ENCODE assay signal across 22 mouse cellular contexts in the genomic region with DNA sequence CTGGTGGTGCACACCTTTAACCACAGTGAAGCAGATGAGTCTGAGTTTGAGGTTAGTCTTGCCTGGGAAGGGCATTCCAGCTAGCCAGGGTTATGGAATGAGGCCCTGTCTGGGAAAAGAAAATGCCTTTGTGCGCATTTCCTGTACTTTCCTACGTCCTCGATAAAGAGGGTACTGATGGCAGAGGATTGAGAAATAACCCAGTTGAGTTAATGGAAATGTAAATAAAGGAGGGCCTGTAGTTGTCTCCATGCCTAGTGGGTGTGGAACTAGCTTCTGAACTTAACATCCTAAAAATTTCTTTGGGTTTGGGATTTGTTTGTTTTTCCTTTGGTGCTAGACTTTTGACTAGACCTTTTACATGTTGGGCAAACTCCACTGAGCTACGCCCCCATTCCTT. TPM values are rescaled to one million over a fixed set of nuclear protein-coding genes. Genes with fewer than 3 reads are reported as not detected.
DNase-seq lines count a peak whose midpoint lies in the region; ATAC-seq and TF ChIP-seq lines count a peak whose summit lies in the region.
"Had no signal": no experiment of that assay in that cellular context is flagged by ENCODE, and none has a peak within 500 bp of the region (broad histone marks: within the 10 kb centered on the region; RNA-seq: fewer than 3 reads in every experiment).

No protein-coding gene starts in this region.

- no peak overlapping the region for H3K4me3 ChIP-seq in heart, embryonic 10.5 days
- no peak overlapping the region for H3K4me3 ChIP-seq in liver, embryonic 13.5 days (replicated peaks)
- no peak overlapping the region for H3K4me3 ChIP-seq in CH12.LX (replicated peaks in 1 of 3; ENCODE audit: low read depth in 2 of 3, low read length in 2 of 3, poor library complexity in 1 of 3)
- no peak overlapping the region for H3K4me3 ChIP-seq in limb, embryonic 15.5 days
- H3K4me3 ChIP-seq: forebrain, embryonic 10.5 days; limb, embryonic 12.5 days; midbrain, embryonic 13.5 days; neural tube, embryonic 12.5 days had no signal

- peaks cover 59% of the 10 kb centered on the region for H3K36me3 ChIP-seq in heart, embryonic 10.5 days
- peaks cover 66% of the 10 kb centered on the region for H3K36me3 ChIP-seq in liver, embryonic 13.5 days
- peaks cover 32 to 60% of the 10 kb centered on the region in 2 experiments for H3K36me3 ChIP-seq in CH12.LX (replicated peaks in 1 of 2; ENCODE audit: control insufficient read depth in 1 of 2, insufficient read depth in 1 of 2, low read length in 1 of 2)
- H3K36me3 ChIP-seq in limb, embryonic 15.5 days = peaks cover 45% of the 10 kb centered on the region

- WGBS in heart, embryonic 10.5 days = 71% methylated on average over 4 of the region's 4 CpGs
- 77% methylated on average over 4 of the region's 4 CpGs for WGBS in liver, embryonic 13.5 days (ENCODE audit: insufficient replicate concordance)
- 80% methylated on average over 4 of the region's 4 CpGs for WGBS in limb, embryonic 15.5 days

- peaks cover 18% of the 10 kb centered on the region for H3K4me1 ChIP-seq in heart, embryonic 10.5 days
- peaks cover 35% of the 10 kb centered on the region for H3K4me1 ChIP-seq in liver, embryonic 13.5 days (replicated peaks)
- peaks cover 0 to 41% of the 10 kb centered on the region in 2 experiments; a peak in 2 of 4 replicates for H3K4me1 ChIP-seq in CH12.LX (ENCODE audit: control insufficient read depth in 1 of 2, insufficient read depth in 2 of 2)
- H3K4me1 ChIP-seq in limb, embryonic 15.5 days = peaks cover 12% of the 10 kb centered on the region; the same call in 1 of the 2 replicates

- dilution Hi-C loops in CH12.LX (cut with MboI; ENCODE audit: extremely low pct_ligation_motif_present, extremely low pct_unique_long_range_greater_than_20kb, low sequenced_read_pairs) = no loop called here

- H3K27me3 ChIP-seq in heart, embryonic 10.5 days (ENCODE audit: insufficient read depth, poor library complexity, severe bottlenecking) = no peaks in the 10 kb centered on the region
- H3K27me3 ChIP-seq in liver, embryonic 13.5 days = no peaks in the 10 kb centered on the region
- no peaks in the 10 kb centered on the region for H3K27me3 ChIP-seq in CH12.LX (replicated peaks)
- H3K27me3 ChIP-seq in limb, embryonic 15.5 days = no peaks in the 10 kb centered on the region
- H3K27me3 ChIP-seq: limb, embryonic 12.5 days; midbrain, embryonic 13.5 days; neural tube, embryonic 12.5 days had no signal

- no peak for TF ChIP-seq EP300 in CH12.LX (IDR thresholded peaks at IDR 0.05; ENCODE audit: low read length)

- in situ Hi-C loops in CH12.LX (cut with MboI; ENCODE audit: low pct_ligation_motif_present, low pct_unique_long_range_greater_than_20kb, low sequenced_read_pairs) = no loop called here

- H3K27ac ChIP-seq in heart, embryonic 10.5 days = peak overlapping the region; percentile 29; the same call in 1 of the 2 replicates
- H3K27ac ChIP-seq in liver, embryonic 13.5 days = peak overlapping the region; percentile 50
- no peak overlapping the region for H3K27ac ChIP-seq in CH12.LX (ENCODE audit: insufficient read depth, low read depth)
- peak overlapping the region; percentile 61 for H3K27ac ChIP-seq in limb, embryonic 15.5 days
- H3K27ac ChIP-seq: forebrain, embryonic 10.5 days; limb, embryonic 12.5 days; midbrain, embryonic 13.5 days; neural tube, embryonic 12.5 days had no signal

- H3K9ac ChIP-seq in liver, embryonic 13.5 days = peak overlapping the region; percentile 41; the same call in 1 of the 2 replicates
- H3K9ac ChIP-seq in CH12.LX (ENCODE audit: insufficient read depth, low read depth) = 0 out of 2 replicates have a peak overlapping the region, but pooled peaks have one; percentile 6
- no peak overlapping the region for H3K9ac ChIP-seq in limb, embryonic 15.5 days
- H3K9ac ChIP-seq: forebrain, postnatal 0 days; limb, embryonic 12.5 days; midbrain, embryonic 13.5 days; neural tube, embryonic 12.5 days had no signal

- DNase-seq in heart, embryonic 10.5 days (ENCODE audit: low spot score) = no peak
- DNase-seq in heart, adult 8-10 months (ENCODE audit: low spot score) = no peak
- DNase-seq in liver, embryonic 13.5 days = no peak
- DNase-seq in liver = no peak
- DNase-seq in CH12.LX (ENCODE audit: extremely low read depth) = no peak
- DNase-seq in T-cell, adult 2 months (ENCODE audit: low spot score) = no peak
- DNase-seq: cerebellum, adult 2 months; cerebellum, postnatal 36 days; forebrain, postnatal 0 days; kidney, adult 8-10 months; kidney, postnatal 25 days; right cerebral cortex, postnatal 4 days; thymus, postnatal 25 days had no signal

- no peak overlapping the region; the same call in 1 of the 2 replicates for H3K4me2 ChIP-seq in liver, embryonic 13.5 days
- H3K4me2 ChIP-seq in CH12.LX (ENCODE audit: insufficient read depth, low read depth, poor library complexity, severe bottlenecking) = no peak overlapping the region
- H3K4me2 ChIP-seq in limb, embryonic 15.5 days = no peak overlapping the region
- H3K4me2 ChIP-seq: limb, embryonic 12.5 days; midbrain, embryonic 13.5 days; neural tube, embryonic 12.5 days had no signal

- TF ChIP-seq RAD21 in CH12.LX (IDR thresholded peaks at IDR 0.05; ENCODE audit: low read depth, low read length) = no peak

- ATAC-seq in liver, embryonic 13.5 days (ENCODE audit: low read depth) = no peak
- ATAC-seq in limb, embryonic 15.5 days (ENCODE audit: insufficient number of reproducible peaks, low FRiP score, low TSS enrichment, low read depth) = no peak
- ATAC-seq: CD4-positive, CD25-positive, alpha-beta regulatory T cell, adult 4 months; forebrain, postnatal 0 days; midbrain, embryonic 13.5 days had no signal

- H3K79me2 ChIP-seq in CH12.LX (replicated peaks; ENCODE audit: control insufficient read depth, extremely low read depth, insufficient read depth, poor library complexity, severe bottlenecking) = peaks cover 50% of the 10 kb centered on the region

- H3K9me3 ChIP-seq in heart, embryonic 10.5 days = no peaks in the 10 kb centered on the region
- H3K9me3 ChIP-seq in liver, embryonic 13.5 days (replicated peaks) = no peaks in the 10 kb centered on the region
- no peaks in the 10 kb centered on the region for H3K9me3 ChIP-seq in CH12.LX (replicated peaks; ENCODE audit: low read length)
- H3K9me3 ChIP-seq in limb, embryonic 15.5 days = no peaks in the 10 kb centered on the region
- H3K9me3 ChIP-seq: forebrain, embryonic 10.5 days; limb, embryonic 12.5 days; midbrain, embryonic 13.5 days; neural tube, embryonic 12.5 days had no signal

- no peak for TF ChIP-seq CTCF in CH12.LX (conservative IDR thresholded peaks at IDR 0.05 in 1 of 2, IDR thresholded peaks at IDR 0.05 in 1 of 2; ENCODE audit: low read depth in 2 of 2, low read length in 2 of 2)

- TF ChIP-seq POLR2A in CH12.LX (IDR thresholded peaks at IDR 0.05; ENCODE audit: low read depth, low read length) = no peak

TF ChIP-seq in CH12.LX, 34 proteins besides CTCF, POLR2A, EP300 and RAD21:
- TF ChIP-seq ELF1 (IDR thresholded peaks at IDR 0.05; ENCODE audit: low read depth, low read length) = no peak

RNA-seq across cellular contexts. Expression of a gene that starts 4.1 kb away (rescaled TPM):
- polyA plus RNA-seq in heart, embryonic 10.5 days (2016; fragmentation: Nextera tagmentation; extraction: Ambion mirVana) = 47.4 and 54.9 TPM in 2 replicates
- total RNA-seq in heart, adult 8-10 months (2022) = 10 to 100 TPM; 12.7 to 20.9 (median 17.6) TPM
- polyA plus RNA-seq in liver, embryonic 13.5 days (2015; fragmentation: Nextera tagmentation; extraction: Ambion mirVana) = 38.5 and 45.7 TPM in 2 replicates
- total RNA-seq in CH12.LX (2012; rRNA removed) (65.8 and 88.2 TPM in 2 replicates), CH12.LX (2014; rRNA removed) (156 and 162 TPM in 2 replicates)
- polyA plus RNA-seq in CH12.LX (2012; ENCODE audit: insufficient read length, low read depth) = 118 and 125 TPM in 2 replicates
- polyA plus RNA-seq in limb, embryonic 15.5 days (2015; fragmentation: Nextera tagmentation; extraction: Ambion mirVana) = 19.3 and 19.4 TPM in 2 replicates

RNA-seq across cellular contexts. Expression of a gene that starts 4.4 kb away (rescaled TPM):
- polyA plus RNA-seq in heart, embryonic 10.5 days (2016; fragmentation: Nextera tagmentation; extraction: Ambion mirVana) = 309 and 341 TPM in 2 replicates
- 100 to 1,000 TPM; 149 to 170 (median 159) TPM for total RNA-seq in heart, adult 8-10 months (2022)
- polyA plus RNA-seq in liver, embryonic 13.5 days (2015; fragmentation: Nextera tagmentation; extraction: Ambion mirVana) = 216 and 252 TPM in 2 replicates
- 274 and 275 TPM in 2 replicates for total RNA-seq in CH12.LX (2012; rRNA removed)
- total RNA-seq in CH12.LX (2014; rRNA removed) = 440 and 496 TPM in 2 replicates
- polyA plus RNA-seq in CH12.LX (2012; ENCODE audit: insufficient read length, low read depth) = 259 and 322 TPM in 2 replicates
- 237 and 238 TPM in 2 replicates for polyA plus RNA-seq in limb, embryonic 15.5 days (2015; fragmentation: Nextera tagmentation; extraction: Ambion mirVana)

RNA-seq across cellular contexts. Expression of a gene that starts 19.0 kb away (rescaled TPM):
- polyA plus RNA-seq in heart, embryonic 10.5 days (2016; fragmentation: Nextera tagmentation; extraction: Ambion mirVana) = 53.2 and 69.3 TPM in 2 replicates
- total RNA-seq in heart, adult 8-10 months (2022) = 10 to 100 TPM; 45.0 to 54.1 (median 49.1) TPM
- 54.6 and 55.9 TPM in 2 replicates for polyA plus RNA-seq in liver, embryonic 13.5 days (2015; fragmentation: Nextera tagmentation; extraction: Ambion mirVana)
- total RNA-seq in CH12.LX (2012; rRNA removed) = 73.6 and 77.4 TPM in 2 replicates
- 85.2 and 88.9 TPM in 2 replicates for total RNA-seq in CH12.LX (2014; rRNA removed)
- polyA plus RNA-seq in CH12.LX (2012; ENCODE audit: insufficient read length, low read depth) = 148 and 171 TPM in 2 replicates
- polyA plus RNA-seq in limb, embryonic 15.5 days (2015; fragmentation: Nextera tagmentation; extraction: Ambion mirVana) = 103 and 109 TPM in 2 replicates

RNA-seq across cellular contexts. Expression of a gene that starts 48.4 kb away (rescaled TPM):
- 0.45 TPM in 1 of 2 replicates, not detected in the other for polyA plus RNA-seq in heart, embryonic 10.5 days (2016; fragmentation: Nextera tagmentation; extraction: Ambion mirVana)
- total RNA-seq in heart, adult 8-10 months (2022) = not detected
- polyA plus RNA-seq in liver, embryonic 13.5 days (2015; fragmentation: Nextera tagmentation; extraction: Ambion mirVana) = 0.32 TPM in 1 of 2 replicates, not detected in the other
- total RNA-seq in CH12.LX (2012; rRNA removed) (0.38 TPM in 1 of 2 replicates, not detected in the other), CH12.LX (2014; rRNA removed) (1.4 TPM in 1 of 2 replicates, not detected in the other)
- polyA plus RNA-seq in CH12.LX (2012; ENCODE audit: insufficient read length, low read depth) = 2.2 and 2.6 TPM in 2 replicates
- 0.55 TPM in 1 of 2 replicates, not detected in the other for polyA plus RNA-seq in limb, embryonic 15.5 days (2015; fragmentation: Nextera tagmentation; extraction: Ambion mirVana)
- total RNA-seq: adrenal gland, adult 18-20 months; forebrain, postnatal 0 days; layer of hippocampus, postnatal 14 days had no signal
- polyA plus RNA-seq: CD4-positive, CD25-positive, alpha-beta regulatory T cell, adult 4 months; forebrain, embryonic 10.5 days; forebrain, postnatal 0 days; heart, embryonic 16.5 days; limb, embryonic 12.5 days; midbrain, embryonic 13.5 days; neural tube, embryonic 12.5 days had no signal

RNA-seq across cellular contexts. Expression of a gene that starts 50.2 kb away (rescaled TPM):
- polyA plus RNA-seq in heart, embryonic 10.5 days (2016; fragmentation: Nextera tagmentation; extraction: Ambion mirVana) = 14.8 and 21.3 TPM in 2 replicates
- 10 to 100 TPM; 12.5 to 23.2 (median 17.8) TPM for total RNA-seq in heart, adult 8-10 months (2022)
- 6.4 and 10.1 TPM in 2 replicates for polyA plus RNA-seq in liver, embryonic 13.5 days (2015; fragmentation: Nextera tagmentation; extraction: Ambion mirVana)
- total RNA-seq in CH12.LX (2012; rRNA removed) = 18.4 and 20.9 TPM in 2 replicates
- 21.4 and 24.2 TPM in 2 replicates for total RNA-seq in CH12.LX (2014; rRNA removed)
- 20.5 and 21.0 TPM in 2 replicates for polyA plus RNA-seq in CH12.LX (2012; ENCODE audit: insufficient read length, low read depth)
- 15.8 and 16.4 TPM in 2 replicates for polyA plus RNA-seq in limb, embryonic 15.5 days (2015; fragmentation: Nextera tagmentation; extraction: Ambion mirVana)
